Mouse (Mus musculus): ENCODE data around the gene Ptpn1. TPM values are rescaled to one million over a fixed set of nuclear protein-coding genes. Genes with fewer than 3 reads are reported as not detected.
A peak's percentile ranks its signal among the peaks of the same experiment; 100 is the strongest.

Ptpn1 gene
- polyA plus RNA-seq, 1 experiment from 2014 or later, result 49.7 TPM

GRCm38 (mm10) chr2:167954928-167955327 lies 23.1 kb downstream of the Ptpn1 start:
- Histone ChIP-seq H3K4me2 (ENCODE audit: low read depth, low read length) (no peak overlapping the region), H3K9ac (ENCODE audit: low read depth, low read length) (no peak overlapping the region), H3K27ac (replicated peaks; ENCODE audit: low read depth, low read length) (no peak overlapping the region), H3K4me1 (ENCODE audit: control insufficient read depth, insufficient read depth, low read length) (peaks cover 7% of the 10 kb centered on the region), H3K27me3 (replicated peaks; ENCODE audit: control insufficient read depth, insufficient read depth, low read length) (no peaks in the 10 kb centered on the region), H3K4me3 (ENCODE audit: low read depth, low read length) (no peak overlapping the region), H3K36me3 (ENCODE audit: control insufficient read depth, insufficient read depth, low read length) (0 out of 2 replicates have a peak, but pooled peaks cover 4% of the 10 kb centered on the region), H3K9me3 (ENCODE audit: control insufficient read depth, low read length) (no peaks in the 10 kb centered on the region)
- 80% methylated on average over 7 of the region's 7 CpGs for WGBS
- DNase-seq (ENCODE audit: low spot score) (no peak), ATAC-seq (ENCODE audit: low read depth) (no peak)

GRCm38 (mm10) chr2:167957539-167957938 lies 25.7 kb downstream of the Ptpn1 start:
- ATAC-seq (ENCODE audit: low read depth) (no peak), DNase-seq (ENCODE audit: low spot score) (no peak)
- Histone ChIP-seq H3K27ac (replicated peaks; ENCODE audit: low read depth, low read length) (peak overlapping the region; percentile 33; the same call in 1 of the 2 replicates), H3K4me1 (ENCODE audit: control insufficient read depth, insufficient read depth, low read length) (peaks cover 7% of the 10 kb centered on the region), H3K4me3 (ENCODE audit: low read depth, low read length) (no peak overlapping the region), H3K4me2 (ENCODE audit: low read depth, low read length) (no peak overlapping the region), H3K9me3 (ENCODE audit: control insufficient read depth, low read length) (no peaks in the 10 kb centered on the region), H3K9ac (ENCODE audit: low read depth, low read length) (no peak overlapping the region), H3K27me3 (replicated peaks; ENCODE audit: control insufficient read depth, insufficient read depth, low read length) (no peaks in the 10 kb centered on the region), H3K36me3 (ENCODE audit: control insufficient read depth, insufficient read depth, low read length) (0 out of 2 replicates have a peak, but pooled peaks cover 4% of the 10 kb centered on the region)
- 88% methylated on average over 1 of the region's 1 CpGs for WGBS

- WGBS, result 37% methylated on average over 5 of the region's 5 CpGs
- H3K9ac ChIP-seq (ENCODE audit: low read depth, low read length), result no peak overlapping the region
- no peak overlapping the region for H3K4me3 ChIP-seq (ENCODE audit: low read depth, low read length)
- H3K36me3 ChIP-seq (ENCODE audit: control insufficient read depth, insufficient read depth, low read length), result 0 out of 2 replicates have a peak, but pooled peaks cover 4% of the 10 kb centered on the region
- H3K9me3 ChIP-seq (ENCODE audit: control insufficient read depth, low read length), result no peaks in the 10 kb centered on the region
- no peak for ATAC-seq (ENCODE audit: low read depth)
- no peak overlapping the region for H3K4me2 ChIP-seq (ENCODE audit: low read depth, low read length)
- no peaks in the 10 kb centered on the region for H3K27me3 ChIP-seq (replicated peaks; ENCODE audit: control insufficient read depth, insufficient read depth, low read length)
- H3K27ac ChIP-seq (replicated peaks; ENCODE audit: low read depth, low read length), result peak overlapping the region; percentile 33; the same call in 1 of the 2 replicates
- peaks cover 7% of the 10 kb centered on the region for H3K4me1 ChIP-seq (ENCODE audit: control insufficient read depth, insufficient read depth, low read length)
- peak; percentile 50 for DNase-seq (ENCODE audit: low spot score)
Observed at GRCm38 (mm10) chr2:167958082-167958788, 26.4 kb downstream of the Ptpn1 start.

- peaks cover 8% of the 10 kb centered on the region; the same call in 1 of the 2 replicates for H3K36me3 ChIP-seq (ENCODE audit: control insufficient read depth, insufficient read depth, low read length)
- ATAC-seq (ENCODE audit: low read depth), result no peak
- 28% methylated on average over 4 of the region's 4 CpGs for WGBS
- no peaks in the 10 kb centered on the region for H3K27me3 ChIP-seq (replicated peaks; ENCODE audit: control insufficient read depth, insufficient read depth, low read length)
- DNase-seq (ENCODE audit: low spot score), result peak; percentile 82
- peaks cover 7% of the 10 kb centered on the region for H3K4me1 ChIP-seq (ENCODE audit: control insufficient read depth, insufficient read depth, low read length)
- H3K4me2 ChIP-seq (ENCODE audit: low read depth, low read length), result no peak overlapping the region
- H3K9ac ChIP-seq (ENCODE audit: low read depth, low read length), result no peak overlapping the region
- H3K4me3 ChIP-seq (ENCODE audit: low read depth, low read length), result no peak overlapping the region
- H3K9me3 ChIP-seq (ENCODE audit: control insufficient read depth, low read length), result no peaks in the 10 kb centered on the region
- H3K27ac ChIP-seq (replicated peaks; ENCODE audit: low read depth, low read length), result 0 out of 2 replicates have a peak overlapping the region, but pooled peaks have one; percentile 29
Observed at GRCm38 (mm10) chr2:167958843-167959242, 27.0 kb downstream of the Ptpn1 start.

- H3K36me3 ChIP-seq (ENCODE audit: control insufficient read depth, insufficient read depth, low read length), result peaks cover 13% of the 10 kb centered on the region; the same call in 1 of the 2 replicates
- no peak overlapping the region for H3K9ac ChIP-seq (ENCODE audit: low read depth, low read length)
- no peaks in the 10 kb centered on the region for H3K27me3 ChIP-seq (replicated peaks; ENCODE audit: control insufficient read depth, insufficient read depth, low read length)
- no peak for ATAC-seq (ENCODE audit: low read depth)
- no peak overlapping the region for H3K4me2 ChIP-seq (ENCODE audit: low read depth, low read length)
- H3K9me3 ChIP-seq (ENCODE audit: control insufficient read depth, low read length), result no peaks in the 10 kb centered on the region
- WGBS, result 71% methylated on average over 4 of the region's 4 CpGs
- DNase-seq (ENCODE audit: low spot score), result no peak
- peaks cover 7% of the 10 kb centered on the region for H3K4me1 ChIP-seq (ENCODE audit: control insufficient read depth, insufficient read depth, low read length)
- H3K27ac ChIP-seq (replicated peaks; ENCODE audit: low read depth, low read length), result 0 out of 2 replicates have a peak overlapping the region, but pooled peaks have one; percentile 29
- H3K4me3 ChIP-seq (ENCODE audit: low read depth, low read length), result no peak overlapping the region
Observed at GRCm38 (mm10) chr2:167959384-167959911, 27.6 kb downstream of the Ptpn1 start.

GRCm38 (mm10) chr2:167959996-167960395 lies 28.1 kb downstream of the Ptpn1 start:
- Histone ChIP-seq H3K9me3 (ENCODE audit: control insufficient read depth, low read length) (no peaks in the 10 kb centered on the region), H3K4me2 (ENCODE audit: low read depth, low read length) (no peak overlapping the region), H3K4me3 (ENCODE audit: low read depth, low read length) (no peak overlapping the region), H3K27me3 (replicated peaks; ENCODE audit: control insufficient read depth, insufficient read depth, low read length) (no peaks in the 10 kb centered on the region), H3K27ac (replicated peaks; ENCODE audit: low read depth, low read length) (no peak overlapping the region), H3K4me1 (ENCODE audit: control insufficient read depth, insufficient read depth, low read length) (peaks cover 7% of the 10 kb centered on the region), H3K36me3 (ENCODE audit: control insufficient read depth, insufficient read depth, low read length) (peaks cover 10% of the 10 kb centered on the region; the same call in 1 of the 2 replicates), H3K9ac (ENCODE audit: low read depth, low read length) (no peak overlapping the region)
- no peak for ATAC-seq (ENCODE audit: low read depth)
- 61% methylated on average over 7 of the region's 7 CpGs for WGBS
- no peak for DNase-seq (ENCODE audit: low spot score)

GRCm38 (mm10) chr2:167960584-167960983 lies 28.7 kb downstream of the Ptpn1 start:
- DNase-seq (ENCODE audit: low spot score) (no peak), ATAC-seq (ENCODE audit: low read depth) (no peak)
- Histone ChIP-seq H3K36me3 (ENCODE audit: control insufficient read depth, insufficient read depth, low read length) (peaks cover 10% of the 10 kb centered on the region; the same call in 1 of the 2 replicates), H3K4me2 (ENCODE audit: low read depth, low read length) (no peak overlapping the region), H3K27me3 (replicated peaks; ENCODE audit: control insufficient read depth, insufficient read depth, low read length) (no peaks in the 10 kb centered on the region), H3K27ac (replicated peaks; ENCODE audit: low read depth, low read length) (no peak overlapping the region), H3K4me3 (ENCODE audit: low read depth, low read length) (no peak overlapping the region), H3K9me3 (ENCODE audit: control insufficient read depth, low read length) (no peaks in the 10 kb centered on the region), H3K9ac (ENCODE audit: low read depth, low read length) (no peak overlapping the region), H3K4me1 (ENCODE audit: control insufficient read depth, insufficient read depth, low read length) (peaks cover 7% of the 10 kb centered on the region)
- WGBS, result 80% methylated on average over 8 of the region's 8 CpGs

GRCm38 (mm10) chr2:167962347-167962746 lies 30.5 kb downstream of the Ptpn1 start:
- Histone ChIP-seq H3K4me1 (ENCODE audit: control insufficient read depth, insufficient read depth, low read length) (peaks cover 7% of the 10 kb centered on the region), H3K4me2 (ENCODE audit: low read depth, low read length) (no peak overlapping the region), H3K4me3 (ENCODE audit: low read depth, low read length) (no peak overlapping the region), H3K9me3 (ENCODE audit: control insufficient read depth, low read length) (no peaks in the 10 kb centered on the region), H3K9ac (ENCODE audit: low read depth, low read length) (no peak overlapping the region), H3K27ac (replicated peaks; ENCODE audit: low read depth, low read length) (no peak overlapping the region), H3K36me3 (ENCODE audit: control insufficient read depth, insufficient read depth, low read length) (peaks cover 27% of the 10 kb centered on the region), H3K27me3 (replicated peaks; ENCODE audit: control insufficient read depth, insufficient read depth, low read length) (no peaks in the 10 kb centered on the region)
- DNase-seq (ENCODE audit: low spot score), result no peak
- ATAC-seq (ENCODE audit: low read depth), result no peak
- WGBS, result 80% methylated on average over 6 of the region's 6 CpGs

Measured in embryonic facial prominence, embryonic 14.5 days (tissue).